Mouse (Mus musculus) olfactory bulb, adult 2 months (tissue): ENCODE results near the gene Nrxn2.

ENCODE experiments used
- CTCF ChIP-seq: fragments of 200-500 bp; IDR thresholded peaks from 2 replicates; pipeline ENCODE4 v1.5.1; 2012; ENCODE audit warnings: low read depth, mild to moderate bottlenecking, low read length, moderate library complexity; ENCODE audit not compliant: insufficient read depth
- POLR2A ChIP-seq: fragments of 200-500 bp; IDR thresholded peaks from 2 replicates; pipeline ENCODE4 v1.6.1; 2012; ENCODE audit warnings: mild to moderate bottlenecking, low read depth, low read length, moderate library complexity; ENCODE audit not compliant: insufficient read depth

GRCm38 (mm10) chr19:6412798-6413197, 5.7 kb upstream of the Nrxn2 start:
- no peak for TF ChIP-seq CTCF
- no peak for TF ChIP-seq POLR2A
